Mouse (Mus musculus) kidney, adult 10 weeks (tissue): ENCODE results near the gene Myo1e. TPM values are rescaled to one million over a fixed set of nuclear protein-coding genes. Genes with fewer than 3 reads are reported as not detected.

Experiments used
- polyA plus RNA-seq: library from polyadenylated mRNA; stranded (reverse); fragments of 350-450 nt; fragmentation: Illumina TruSeq; extraction: RNeasy Lipid Tissue Mini Kit (QIAGEN cat#74804); gene quantifications from one replicate; pipeline ENCODE4 v1.2.3, GENCODE M21; 2014; ENCODE audit warnings: low read depth, low replicate concordance

The Myo1e gene
- 14.8 TPM for polyA plus RNA-seq

GRCm38 (mm10) chr9:70207151-70207831 lies at the start of gene Myo1e:
Gene Myo1e, plus strand, starts transcription at chr9:70207350.

DNA sequence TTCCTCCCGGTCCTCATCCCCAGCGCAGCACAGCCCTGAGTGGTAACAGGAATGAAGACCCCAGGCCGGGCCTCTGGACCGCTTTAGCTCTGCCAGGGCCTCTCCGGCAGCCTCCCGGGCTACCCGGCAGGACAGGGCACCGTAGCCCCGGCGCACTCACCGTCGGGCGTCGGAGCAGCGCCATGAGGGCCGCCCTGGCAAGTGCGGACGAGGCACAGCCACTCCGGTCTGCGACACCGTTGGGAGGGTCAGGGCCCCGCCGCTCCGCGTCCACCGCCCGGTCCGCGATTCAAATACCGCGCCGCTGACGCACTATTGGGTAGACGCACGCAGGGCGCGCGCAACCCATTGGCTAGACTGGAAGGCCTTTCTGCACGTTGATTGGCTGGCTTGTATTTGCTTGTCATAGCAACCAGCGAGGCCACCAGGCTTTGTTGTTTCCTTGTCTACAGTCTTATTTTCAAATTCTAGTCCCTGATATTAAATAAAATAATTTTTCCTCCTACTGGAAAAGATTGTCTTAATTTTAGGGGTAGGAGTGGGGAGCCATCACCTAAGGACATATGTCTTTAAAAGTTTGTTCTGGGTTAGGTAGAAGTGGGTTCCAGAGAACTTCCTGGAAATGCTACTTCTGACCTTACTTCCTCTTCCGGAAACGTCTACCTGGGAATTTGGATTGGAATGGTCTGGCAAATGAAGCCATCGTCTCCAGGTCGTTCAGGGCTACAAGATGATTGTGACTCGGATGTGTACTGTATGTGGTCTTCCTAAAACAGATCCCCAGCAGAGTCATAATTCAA lies 214.3 kb downstream of the Myo1e start, which contains the start of gene Ccnb2:
Gene Ccnb2, minus strand, starts transcription at position 291 of the 800 bp plus-strand sequence.

Other genes with a start within 250 kb of the Myo1e start
- 70.1 TPM for gene Bnip2, start 217.9 kb upstream of the Myo1e start, polyA plus RNA-seq
- 180 TPM for gene Gtf2a2, start 194.8 kb upstream of the Myo1e start, polyA plus RNA-seq
- 0.65 TPM for gene Gcnt3, start 169.3 kb upstream of the Myo1e start, polyA plus RNA-seq
- 29.6 TPM for gene Fam81a, start 64.8 kb upstream of the Myo1e start, polyA plus RNA-seq
- gene Ccnb2, start 214.2 kb downstream of the Myo1e start, polyA plus RNA-seq: 0.40 TPM